In genomic region chr5:75463591-75463990, GRCm38 (mm10) we compare ENCODE assay signal across 29 mouse cellular contexts.
A peak's percentile ranks its signal among the peaks of the same experiment; 100 is the strongest.
DNase-seq lines count a peak whose midpoint lies in the region; ATAC-seq and TF ChIP-seq lines count a peak whose summit lies in the region.
"Had no signal": no experiment of that assay in that cellular context is flagged by ENCODE, and none has a peak within 500 bp of the region (broad histone marks: within the 10 kb centered on the region; RNA-seq: fewer than 3 reads in every experiment).

No protein-coding gene starts in this region.

- H3K4me2 ChIP-seq in kidney, embryonic 14.5 days (replicated peaks; ENCODE audit: low read depth, low read length) = no peak overlapping the region
- H3K4me2 ChIP-seq in hindbrain, embryonic 16.5 days (ENCODE audit: low read length) = no peak overlapping the region
- H3K4me2 ChIP-seq: embryonic facial prominence, embryonic 13.5 days; forebrain, embryonic 12.5 days; forebrain, embryonic 15.5 days; heart, embryonic 12.5 days; heart, embryonic 15.5 days; hindbrain, embryonic 13.5 days had no signal

- no peaks in the 10 kb centered on the region for H3K36me3 ChIP-seq in kidney, embryonic 14.5 days (ENCODE audit: control insufficient read depth, insufficient read depth, low read length)
- H3K36me3 ChIP-seq in MEL (ENCODE audit: control insufficient read depth in 1 of 2, insufficient read depth in 2 of 2, low read length in 2 of 2) = peaks cover 0 to 46% of the 10 kb centered on the region in 2 experiments; a peak in 2 of 4 replicates
- H3K36me3 ChIP-seq in hindbrain, embryonic 16.5 days (ENCODE audit: control insufficient read depth, insufficient read depth, low read length) = no peaks in the 10 kb centered on the region
- H3K36me3 ChIP-seq: embryonic facial prominence, embryonic 10.5 days; embryonic facial prominence, embryonic 13.5 days; forebrain, embryonic 12.5 days; forebrain, embryonic 15.5 days; heart, embryonic 12.5 days; heart, embryonic 15.5 days; hindbrain, embryonic 10.5 days; hindbrain, embryonic 13.5 days had no signal

- 82% methylated on average over 4 of the region's 4 CpGs for WGBS in kidney, embryonic 14.5 days
- 88% methylated on average over 4 of the region's 4 CpGs for WGBS in hindbrain, embryonic 16.5 days

- no peaks in the 10 kb centered on the region for H3K9me3 ChIP-seq in kidney, embryonic 14.5 days (ENCODE audit: control insufficient read depth, low read length)
- no peaks in the 10 kb centered on the region for H3K9me3 ChIP-seq in MEL (replicated peaks; ENCODE audit: insufficient read depth, low read length)
- H3K9me3 ChIP-seq in hindbrain, embryonic 16.5 days (ENCODE audit: control insufficient read depth, low read length) = no peaks in the 10 kb centered on the region
- H3K9me3 ChIP-seq: embryonic facial prominence, embryonic 10.5 days; embryonic facial prominence, embryonic 13.5 days; forebrain, embryonic 12.5 days; forebrain, embryonic 15.5 days; heart, embryonic 12.5 days; heart, embryonic 15.5 days; hindbrain, embryonic 10.5 days; hindbrain, embryonic 13.5 days had no signal

- no peaks in the 10 kb centered on the region for H3K27me3 ChIP-seq in kidney, embryonic 14.5 days (ENCODE audit: control insufficient read depth, insufficient read depth, low read length)
- no peaks in the 10 kb centered on the region for H3K27me3 ChIP-seq in MEL (ENCODE audit: control insufficient read depth in 1 of 2, insufficient read depth in 2 of 2, low read length in 2 of 2)
- no peaks in the 10 kb centered on the region for H3K27me3 ChIP-seq in hindbrain, embryonic 16.5 days (replicated peaks; ENCODE audit: control insufficient read depth, insufficient read depth, low read length)
- H3K27me3 ChIP-seq: embryonic facial prominence, embryonic 13.5 days; forebrain, embryonic 15.5 days; heart, embryonic 12.5 days; heart, embryonic 15.5 days; hindbrain, embryonic 13.5 days had no signal

- ATAC-seq in kidney, embryonic 14.5 days (ENCODE audit: low FRiP score, low TSS enrichment) = no peak
- ATAC-seq in hindbrain, embryonic 16.5 days = no peak
- ATAC-seq: activated CD4-positive, CD25-positive, alpha-beta regulatory T cell, adult 4 months; CD4-positive, CD25-positive, alpha-beta regulatory T cell, adult 4 months; forebrain, embryonic 15.5 days; hindbrain, postnatal 0 days had no signal

- H3K4me3 ChIP-seq in kidney, embryonic 14.5 days (ENCODE audit: low read length) = no peak overlapping the region
- H3K4me3 ChIP-seq in MEL (ENCODE audit: control insufficient read depth in 1 of 2, insufficient read depth in 1 of 2, low read depth in 2 of 2, low read length in 2 of 2) = no peak overlapping the region
- H3K4me3 ChIP-seq in hindbrain, embryonic 16.5 days (ENCODE audit: low read length) = no peak overlapping the region
- H3K4me3 ChIP-seq: embryonic facial prominence, embryonic 10.5 days; embryonic facial prominence, embryonic 13.5 days; erythroblast, embryonic 14.5 days; forebrain, embryonic 12.5 days; forebrain, embryonic 15.5 days; heart, embryonic 12.5 days; heart, embryonic 15.5 days; hindbrain, embryonic 10.5 days; hindbrain, embryonic 13.5 days had no signal

- no peak for TF ChIP-seq CTCF in MEL (IDR thresholded peaks at IDR 0.05 in 2 of 3, conservative IDR thresholded peaks at IDR 0.05 in 1 of 3; ENCODE audit: control insufficient read depth in 1 of 3, insufficient read depth in 1 of 3, low read depth in 2 of 3, low read length in 3 of 3, poor library complexity in 1 of 3, severe bottlenecking in 1 of 3)

- no peak for TF ChIP-seq EP300 in MEL (IDR thresholded peaks at IDR 0.05; ENCODE audit: low read depth in 1 of 2, low read length in 2 of 2)

- no peak overlapping the region for H3K9ac ChIP-seq in kidney, embryonic 14.5 days (ENCODE audit: low read depth, low read length)
- H3K9ac ChIP-seq in MEL (ENCODE audit: control insufficient read depth, low read depth, low read length, poor library complexity, severe bottlenecking) = no peak overlapping the region
- no peak overlapping the region for H3K9ac ChIP-seq in hindbrain, embryonic 16.5 days (ENCODE audit: low read depth, low read length)
- H3K9ac ChIP-seq: embryonic facial prominence, embryonic 13.5 days; forebrain, embryonic 12.5 days; forebrain, embryonic 15.5 days; heart, embryonic 12.5 days; heart, embryonic 15.5 days; hindbrain, embryonic 13.5 days had no signal

- no peaks in the 10 kb centered on the region for H3K4me1 ChIP-seq in kidney, embryonic 14.5 days (ENCODE audit: control insufficient read depth, insufficient read depth, low read length)
- H3K4me1 ChIP-seq in MEL (ENCODE audit: control insufficient read depth in 1 of 2, insufficient read depth in 2 of 2, low read length in 2 of 2) = peaks cover 28 to 50% of the 10 kb centered on the region in 2 experiments
- H3K4me1 ChIP-seq in hindbrain, embryonic 16.5 days (ENCODE audit: control insufficient read depth, insufficient read depth, low read depth, low read length) = peaks cover 3% of the 10 kb centered on the region; the same call in 1 of the 2 replicates
- H3K4me1 ChIP-seq: embryonic facial prominence, embryonic 13.5 days; forebrain, embryonic 12.5 days had no signal

- TF ChIP-seq RAD21 in MEL (IDR thresholded peaks at IDR 0.05; ENCODE audit: low read depth, low read length) = no peak

- no peaks in the 10 kb centered on the region; the same call in 1 of the 2 replicates for H3K79me2 ChIP-seq in MEL (ENCODE audit: control insufficient read depth, insufficient read depth, low read length, poor library complexity)

- peak; percentile 33 for DNase-seq in kidney, adult 18-20 months
- no peak for DNase-seq in MEL (ENCODE audit: low read depth, low spot score)
- peak; percentile 69 for DNase-seq in kidney, adult 9 months
- DNase-seq in kidney, postnatal 25 days = peak; percentile 45 to 46
- no peak for DNase-seq in urinary bladder, postnatal 25 days (ENCODE audit: low spot score)
- DNase-seq: adrenal gland, adult 8-10 months; adrenal gland, postnatal 25 days; cerebellum, adult 11-12 months; cerebellum, adult 8-10 months; cerebellum, postnatal 10 days; cerebellum, postnatal 36 days; embryo, embryonic 11 days; gastrocnemius, postnatal 25 days; heart, postnatal 10 days; heart, postnatal 36 days had no signal

- no peak overlapping the region for H3K27ac ChIP-seq in kidney, embryonic 14.5 days (ENCODE audit: low read depth, low read length)
- peak overlapping the region; percentile 48 for H3K27ac ChIP-seq in MEL (ENCODE audit: control insufficient read depth, low read depth, low read length)
- no peak overlapping the region for H3K27ac ChIP-seq in hindbrain, embryonic 16.5 days (ENCODE audit: low read depth, low read length)
- H3K27ac ChIP-seq: embryonic facial prominence, embryonic 10.5 days; embryonic facial prominence, embryonic 13.5 days; forebrain, embryonic 12.5 days; forebrain, embryonic 15.5 days; heart, embryonic 15.5 days; hindbrain, embryonic 10.5 days; hindbrain, embryonic 13.5 days; hindbrain, postnatal 0 days had no signal

- TF ChIP-seq POLR2A in MEL (IDR thresholded peaks at IDR 0.05; ENCODE audit: control insufficient read depth in 1 of 2, insufficient read depth in 1 of 2, low read depth in 1 of 2, low read length in 2 of 2, poor library complexity in 1 of 2) = no peak

TF ChIP-seq in MEL, 35 proteins besides CTCF, POLR2A, EP300 and RAD21:
- TF ChIP-seq BHLHE40 (IDR thresholded peaks at IDR 0.05; ENCODE audit: borderline replicate concordance, low read depth, low read length) (no peak), ZMIZ1 (IDR thresholded peaks at IDR 0.05; ENCODE audit: low read depth, low read length) (no peak), TBP (IDR thresholded peaks at IDR 0.05; ENCODE audit: low read depth, low read length) (no peak), JUND (IDR thresholded peaks at IDR 0.05; ENCODE audit: low read depth, low read length) (no peak), HCFC1 (IDR thresholded peaks at IDR 0.05; ENCODE audit: low read depth, low read length) (no peak), NRF1 (IDR thresholded peaks at IDR 0.05; ENCODE audit: insufficient read depth, low read depth, low read length, poor library complexity, severe bottlenecking) (no peak), MAX (IDR thresholded peaks at IDR 0.05; ENCODE audit: low read length) (no peak), USF2 (IDR thresholded peaks at IDR 0.05; ENCODE audit: borderline replicate concordance in 1 of 2, insufficient read depth in 1 of 2, low read depth in 1 of 2, low read length in 2 of 2) (no peak), ZKSCAN1 (IDR thresholded peaks at IDR 0.05; ENCODE audit: low read depth, low read length) (no peak), ELF1 (IDR thresholded peaks at IDR 0.05; ENCODE audit: low read depth, low read length) (no peak), MEF2A (IDR thresholded peaks at IDR 0.05; ENCODE audit: extremely low read depth, insufficient replicate concordance, low read depth, low read length, poor library complexity, severe bottlenecking) (no peak), POLR2AphosphoS2 (IDR thresholded peaks at IDR 0.05; ENCODE audit: low read length) (no peak), ZC3H11A (IDR thresholded peaks at IDR 0.05; ENCODE audit: low read depth, low read length) (no peak), CHD1 (IDR thresholded peaks at IDR 0.05; ENCODE audit: low read depth, low read length) (no peak), NELFE (IDR thresholded peaks at IDR 0.05; ENCODE audit: low read depth, low read length) (no peak), MAZ (IDR thresholded peaks at IDR 0.05; ENCODE audit: low read depth, low read length) (no peak), UBTF (IDR thresholded peaks at IDR 0.05; ENCODE audit: borderline replicate concordance, insufficient read depth, low read depth, low read length) (no peak), CHD2 (IDR thresholded peaks at IDR 0.05; ENCODE audit: low read length) (no peak), ETS1 (IDR thresholded peaks at IDR 0.05; ENCODE audit: low read depth, low read length) (no peak), ZNF384 (IDR thresholded peaks at IDR 0.05; ENCODE audit: low read depth, low read length) (no peak)

Comparison
In these comparisons a context has a peak if more than half of its experiments do, and no peak if none do; other contexts are left out.
1. DNase-seq: peak in kidney, adult 18-20 months (single experiment), kidney, adult 9 months (single experiment) and kidney, postnatal 25 days (2 of 2); none in MEL (single experiment) and urinary bladder, postnatal 25 days (single experiment).